ENCODE assay signal across 27 mouse cellular contexts in the genomic region with DNA sequence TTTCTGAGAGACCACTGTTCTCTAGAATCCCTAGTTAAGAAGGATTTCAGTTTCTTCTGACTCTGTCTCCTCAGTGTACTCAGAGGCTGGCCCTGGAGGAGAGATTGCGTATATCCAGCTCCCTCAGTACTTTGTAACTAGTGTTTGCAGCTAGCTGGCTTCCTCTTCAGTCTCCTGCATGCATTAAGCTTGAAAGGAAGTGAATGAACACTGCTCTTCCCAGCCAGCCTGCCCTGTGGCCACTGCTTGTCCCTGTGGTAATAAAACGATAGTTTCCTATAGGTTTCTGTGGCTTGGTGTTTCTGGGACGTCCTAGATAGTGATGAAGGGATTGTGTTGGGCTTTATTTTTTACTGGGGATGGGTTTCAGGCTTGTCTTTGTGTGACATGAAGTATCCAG.
DNase-seq lines count a peak whose midpoint lies in the region; ATAC-seq and TF ChIP-seq lines count a peak whose summit lies in the region.
"Had no signal": no experiment of that assay in that cellular context is flagged by ENCODE, and none has a peak within 500 bp of the region (broad histone marks: within the 10 kb centered on the region; RNA-seq: fewer than 3 reads in every experiment).

No protein-coding gene starts in this region.

- no peak for TF ChIP-seq CTCF in bone marrow macrophage, adult 2 months (IDR thresholded peaks at IDR 0.05; ENCODE audit: low read depth, low read length)

- peak overlapping the region; percentile 7; the same call in 1 of the 2 replicates for H3K27ac ChIP-seq in heart, embryonic 16.5 days (ENCODE audit: low read length)
- peak overlapping the region; percentile 26; the same call in 1 of the 2 replicates for H3K27ac ChIP-seq in bone marrow macrophage, adult 2 months (ENCODE audit: insufficient read depth, low read depth, low read length)
- H3K27ac ChIP-seq: embryonic facial prominence, embryonic 12.5 days; embryonic facial prominence, embryonic 15.5 days; hindbrain, embryonic 10.5 days; hindbrain, embryonic 13.5 days; hindbrain, postnatal 0 days had no signal

- no peak overlapping the region for H3K4me3 ChIP-seq in heart, embryonic 16.5 days (ENCODE audit: low read length)
- no peak overlapping the region for H3K4me3 ChIP-seq in bone marrow macrophage, adult 2 months (ENCODE audit: insufficient read depth, low read length)
- H3K4me3 ChIP-seq: embryonic facial prominence, embryonic 12.5 days; embryonic facial prominence, embryonic 15.5 days; heart, embryonic 12.5 days; heart, embryonic 15.5 days; hindbrain, embryonic 10.5 days; hindbrain, embryonic 13.5 days had no signal

- no peaks in the 10 kb centered on the region for H3K9me3 ChIP-seq in heart, embryonic 16.5 days (replicated peaks; ENCODE audit: control insufficient read depth, low read length)
- H3K9me3 ChIP-seq: embryonic facial prominence, embryonic 12.5 days; embryonic facial prominence, embryonic 15.5 days; heart, embryonic 12.5 days; heart, embryonic 15.5 days; hindbrain, embryonic 10.5 days; hindbrain, embryonic 13.5 days had no signal

- H3K4me1 ChIP-seq in heart, embryonic 16.5 days (ENCODE audit: control insufficient read depth, insufficient read depth, low read length): peaks cover 5% of the 10 kb centered on the region; the same call in 1 of the 2 replicates
- H3K4me1 ChIP-seq in bone marrow macrophage, adult 2 months (ENCODE audit: control insufficient read depth, insufficient read depth, low read length): peaks cover 11% of the 10 kb centered on the region
- H3K4me1 ChIP-seq: embryonic facial prominence, embryonic 12.5 days; hindbrain, embryonic 13.5 days had no signal

- intact Hi-C loops in heart, postnatal 36 days (cut with DNase I): no loop called here

- no peak overlapping the region for H3K4me2 ChIP-seq in heart, embryonic 16.5 days (ENCODE audit: low read depth, low read length)
- H3K4me2 ChIP-seq: embryonic facial prominence, embryonic 12.5 days; embryonic facial prominence, embryonic 15.5 days; heart, embryonic 12.5 days; heart, embryonic 15.5 days; hindbrain, embryonic 13.5 days had no signal

- H3K9ac ChIP-seq in heart, embryonic 16.5 days (ENCODE audit: low read length): no peak overlapping the region
- H3K9ac ChIP-seq: embryonic facial prominence, embryonic 12.5 days; embryonic facial prominence, embryonic 15.5 days; forebrain, postnatal 0 days; heart, embryonic 12.5 days; heart, embryonic 15.5 days; hindbrain, embryonic 13.5 days had no signal

- H3K27me3 ChIP-seq in heart, embryonic 16.5 days (ENCODE audit: control insufficient read depth, insufficient read depth, low read length): no peaks in the 10 kb centered on the region
- H3K27me3 ChIP-seq: embryonic facial prominence, embryonic 12.5 days; embryonic facial prominence, embryonic 15.5 days; heart, embryonic 12.5 days; heart, embryonic 15.5 days; hindbrain, embryonic 13.5 days had no signal

- no peaks in the 10 kb centered on the region for H3K36me3 ChIP-seq in heart, embryonic 16.5 days (ENCODE audit: control insufficient read depth, insufficient read depth)
- H3K36me3 ChIP-seq: embryonic facial prominence, embryonic 12.5 days; embryonic facial prominence, embryonic 15.5 days; heart, embryonic 12.5 days; heart, embryonic 15.5 days; hindbrain, embryonic 10.5 days; hindbrain, embryonic 13.5 days had no signal

- no peak for DNase-seq in heart, postnatal 36 days
- peak; percentile 64 for DNase-seq in 416B (ENCODE audit: low read depth)
- DNase-seq in kidney, adult 11 months: no peak
- DNase-seq in thymus, postnatal 25 days: no peak
- no peak for DNase-seq in cerebellum, adult 18-20 months
- DNase-seq: adrenal gland, postnatal 10 days; adrenal gland, postnatal 36 days; cerebellum, adult 11-12 months; cerebellum, adult 9-10 months; cerebellum, postnatal 14 days; forebrain, postnatal 0 days; gastrocnemius, postnatal 36 days; heart, postnatal 14 days had no signal

- TF ChIP-seq POLR2A in bone marrow macrophage, adult 2 months (IDR thresholded peaks at IDR 0.05; ENCODE audit: borderline replicate concordance, low read depth, low read length): no peak

- ATAC-seq in heart, embryonic 16.5 days (replicated peaks; ENCODE audit: extremely low read depth, insufficient read depth, low FRiP score): no peak
- ATAC-seq in granulocyte monocyte progenitor cell, adult 5-6 weeks (replicated peaks; ENCODE audit: poor library complexity, severe bottlenecking): peak; percentile 79
- ATAC-seq: activated CD4-positive, CD25-positive, alpha-beta regulatory T cell, adult 4 months; forebrain, embryonic 14.5 days; forebrain, postnatal 0 days; hindbrain, postnatal 0 days; inflammation-experienced regulatory T-cells, adult 6 months; intestine, embryonic 16.5 days had no signal

- WGBS in heart, embryonic 16.5 days: 71% methylated on average over 3 of the region's 3 CpGs
